Mouse (Mus musculus) spleen, adult 2 months (tissue): Measurements from ENCODE around the gene Olfr215. TPM values are rescaled to one million over a fixed set of nuclear protein-coding genes. Genes with fewer than 3 reads are reported as not detected.
"Not testable (repeated sequence)": the region's sequence is repeated elsewhere in the genome, so short reads cannot be mapped to it uniquely, and the experiment has no call there.

Source experiments
- DNase-seq, 2 experiments: peaks; one replicate each; pipeline versions ENCODE4 v3.0.0 to v3.0.0-alpha.2; 2012 to 2021; ENCODE audit warnings: low spot score in 2 of 2, low read depth in 1 of 2
- H3K27ac ChIP-seq: fragments of 200-500 bp; 2 replicates; pipeline ENCODE4 v1.5.1; 2012; ENCODE audit warnings: low read length, inconsistent platforms; ENCODE audit not compliant: insufficient read depth
- H3K27me3 ChIP-seq: fragments of 200-500 bp; 2 replicates; pipeline ENCODE4 v1.6.1; 2012; ENCODE audit warnings: mild to moderate bottlenecking, moderate library complexity, low read length, inconsistent platforms; ENCODE audit not compliant: control insufficient read depth, insufficient read depth
- H3K36me3 ChIP-seq: fragments of 200-500 bp; 2 replicates; pipeline ENCODE4 v1.6.1; 2012; ENCODE audit warnings: mild to moderate bottlenecking, low read length, inconsistent platforms; ENCODE audit not compliant: control insufficient read depth, insufficient read depth
- H3K4me1 ChIP-seq: fragments of 200-500 bp; 2 replicates; pipeline ENCODE4 v1.6.1; 2011; ENCODE audit warnings: inconsistent platforms; ENCODE audit not compliant: control insufficient read depth, insufficient read depth, insufficient read length
- H3K4me3 ChIP-seq: fragments of 200-500 bp; 2 replicates; pipeline ENCODE4 v1.5.1; 2011; ENCODE audit warnings: mild to moderate bottlenecking, inconsistent platforms; ENCODE audit not compliant: insufficient read depth, insufficient read length; ENCODE audit errors: extremely low read depth
- CTCF ChIP-seq: fragments of 200-500 bp; IDR thresholded peaks from 2 replicates; pipeline ENCODE4 v1.5.1; 2011; ENCODE audit warnings: mild to moderate bottlenecking, inconsistent platforms; ENCODE audit not compliant: insufficient read depth, insufficient read length, insufficient replicate concordance; ENCODE audit errors: extremely low read depth
- POLR2A ChIP-seq: fragments of 200-500 bp; IDR thresholded peaks from 2 replicates; pipeline ENCODE4 v1.6.1; 2011; ENCODE audit warnings: low read depth, low read length, inconsistent platforms
- WGBS: fragments of 180-500 bp; shearing (Covaris S2); methylation state at CpG from one replicate; pipeline ENCODE4 v1.1.7; 2018; 5-methylcytosine and 5-hydroxymethylcytosine counted together
- polyA plus RNA-seq: library from polyadenylated mRNA; depleted of rRNA; stranded (reverse); fragments of >200 nt; gene quantifications from 2 replicates; pipeline ENCODE4 v1.2.3, GENCODE M21; 2012; rRNA removed

Gene Olfr215
- polyA plus RNA-seq, 1 experiment, result not detected

DNA sequence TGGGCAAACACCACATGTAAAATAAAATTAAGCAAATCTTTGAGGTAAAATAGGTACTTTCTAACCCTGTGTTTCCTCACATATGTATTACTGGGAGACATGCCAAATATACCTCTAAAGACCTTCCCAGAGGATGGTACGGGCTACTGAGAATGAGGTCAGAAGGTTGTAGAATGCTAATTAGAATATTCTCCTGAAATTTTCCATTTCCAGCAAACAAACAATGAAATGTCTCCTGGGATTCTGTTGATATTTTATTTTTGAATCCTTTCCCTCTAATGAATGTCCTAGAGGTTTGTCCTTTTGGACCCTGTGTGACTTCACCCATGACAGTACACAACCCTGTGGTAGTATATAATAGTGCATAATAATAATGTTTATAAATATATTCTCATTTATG, 30.1 kb downstream of the Olfr215 start, which contains the start of gene Olfr214:
Gene Olfr214 (plus strand): TSS at position 301 of the 400 bp plus-strand sequence.
- H3K4me1 ChIP-seq, result no peaks in the 10 kb centered on the region
- DNase-seq, result no peak
- 73% methylated on average over 1 of the region's 1 CpGs for WGBS
- H3K36me3 ChIP-seq, result no peaks in the 10 kb centered on the region
- no peak within 1 kb of the TSS for H3K27ac ChIP-seq
- H3K4me3 ChIP-seq, result no peak within 1 kb of the TSS
- H3K27me3 ChIP-seq, result no peaks in the 10 kb centered on the region
- TF ChIP-seq CTCF (no peak), POLR2A (no peak)

DNA sequence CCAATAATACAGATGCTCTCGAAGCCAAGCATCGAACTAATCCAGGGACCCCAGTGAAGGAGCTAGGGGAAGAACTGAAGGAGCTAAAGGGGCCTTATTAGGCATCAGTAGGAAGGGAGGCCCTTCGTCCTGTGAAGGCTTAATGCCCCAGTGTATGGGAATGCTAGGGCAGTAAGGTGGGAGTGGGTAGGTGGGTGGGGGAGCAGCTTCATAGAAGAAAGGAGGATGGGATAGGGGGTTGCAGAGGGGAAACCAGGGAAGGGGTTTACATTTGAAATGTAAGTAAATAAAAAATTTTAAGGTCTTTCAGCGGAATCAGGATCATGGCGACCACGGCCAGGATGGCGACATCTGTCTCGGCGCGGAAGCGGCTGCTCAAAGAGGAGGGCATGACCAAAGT, 33.2 kb downstream of the Olfr215 start, which contains the start of gene Gm5580:
Gene Gm5580 (plus strand): TSS at position 301 of the 400 bp plus-strand sequence.
- DNase-seq, H3K4me3 ChIP-seq: not testable (repeated sequence)
- 92% methylated on average over 11 of the region's 11 CpGs for WGBS

DNA sequence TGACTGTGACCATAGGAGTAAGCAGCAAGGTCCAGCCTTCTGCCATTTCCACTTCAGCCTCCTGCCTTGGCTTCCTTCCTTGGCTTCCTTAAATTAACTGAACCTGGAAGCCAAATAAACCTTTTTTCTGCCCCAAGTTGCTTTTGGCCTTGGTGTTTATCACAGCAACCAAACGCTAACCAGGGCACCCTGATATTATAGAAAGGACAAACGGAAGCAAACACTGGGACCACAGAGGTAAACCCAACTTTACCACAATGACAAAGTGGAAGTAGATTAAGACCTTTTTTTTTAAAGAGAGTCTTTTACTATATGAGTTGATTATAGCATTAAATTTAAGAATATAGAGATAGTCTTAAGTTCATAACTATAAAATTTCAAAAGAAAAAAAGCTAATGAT, 41.5 kb downstream of the Olfr215 start:
- H3K27me3 ChIP-seq, result no peaks in the 10 kb centered on the region
- 49% methylated on average over 2 of the region's 2 CpGs for WGBS
- no peaks in the 10 kb centered on the region for H3K36me3 ChIP-seq
- H3K27ac ChIP-seq, result no peak overlapping the region
- no peak for TF ChIP-seq CTCF
- TF ChIP-seq POLR2A, result no peak
- DNase-seq, result no peak
- no peaks in the 10 kb centered on the region for H3K4me1 ChIP-seq
- H3K4me3 ChIP-seq, result no peak overlapping the region

More for the DNA sequence above, 33.2 kb downstream of the Olfr215 start, which contains the start of gene Gm5580:
- not testable (repeated sequence) for H3K36me3 ChIP-seq, H3K27ac ChIP-seq, H3K4me1 ChIP-seq, H3K27me3 ChIP-seq

DNA sequence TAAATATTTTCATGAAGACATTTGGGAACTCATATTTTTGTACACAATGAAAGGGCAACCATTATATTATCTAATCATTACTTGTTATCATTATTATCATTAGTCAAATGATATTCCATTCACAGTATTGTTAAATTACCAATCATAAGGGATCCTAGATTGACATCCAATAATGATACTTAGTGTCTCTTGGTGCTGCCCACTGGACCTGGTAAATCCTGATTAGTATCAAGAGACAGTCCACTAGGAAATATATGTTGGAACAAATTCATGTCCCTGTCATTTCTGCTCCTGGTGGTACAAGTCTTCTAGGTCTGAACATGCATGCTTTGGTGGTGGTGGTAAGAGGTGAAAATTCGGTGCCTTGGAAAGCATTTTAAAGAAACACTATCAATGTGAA, 45.8 kb downstream of the Olfr215 start, which contains the start of gene Olfr213:
Gene Olfr213 (plus strand): TSS at position 301 of the 400 bp plus-strand sequence.
- no peaks in the 10 kb centered on the region for H3K27me3 ChIP-seq

More for the DNA sequence above, 45.8 kb downstream of the Olfr215 start, which contains the start of gene Olfr213:
- 82% methylated on average over 1 of the region's 1 CpGs for WGBS
- DNase-seq, result no peak
- TF ChIP-seq POLR2A, result no peak
- TF ChIP-seq CTCF, result no peak
- Histone ChIP-seq H3K4me3 (no peak within 1 kb of the TSS), H3K4me1 (no peaks in the 10 kb centered on the region), H3K36me3 (no peaks in the 10 kb centered on the region), H3K27ac (no peak within 1 kb of the TSS)

Other genes starting within 250 kb of the Olfr215 start
- gene March8, start 246.2 kb downstream of the Olfr215 start, polyA plus RNA-seq, result 24.1 and 36.7 TPM in 2 replicates
- 2.5 and 2.8 TPM in 2 replicates for gene Alox5, start 123.0 kb downstream of the Olfr215 start, polyA plus RNA-seq
- not detected in 2 replicates for gene Olfr211, start 95.1 kb downstream of the Olfr215 start, polyA plus RNA-seq
- gene Olfr212, start 77.7 kb downstream of the Olfr215 start, polyA plus RNA-seq, result not detected in 2 replicates
- not detected in 2 replicates for gene Olfr213, start 45.7 kb downstream of the Olfr215 start, polyA plus RNA-seq
- not detected in 2 replicates for gene Gm5580, start 33.1 kb downstream of the Olfr215 start, polyA plus RNA-seq
- gene Olfr214, start 30.0 kb downstream of the Olfr215 start, polyA plus RNA-seq, result not detected in 2 replicates
- gene Zfp422, start 44.8 kb upstream of the Olfr215 start, polyA plus RNA-seq, result 5.9 and 7.2 TPM in 2 replicates
- 2.5 and 2.6 TPM in 2 replicates for gene Depp1, start 66.4 kb upstream of the Olfr215 start, polyA plus RNA-seq
- gene Rassf4, start 89.8 kb upstream of the Olfr215 start, polyA plus RNA-seq, result 19.4 and 23.5 TPM in 2 replicates
- 0.01 TPM in 2 replicates for gene Tmem72, start 132.7 kb upstream of the Olfr215 start, polyA plus RNA-seq